21 mouse cellular contexts compared by ENCODE assay signal in genomic region chr2:116807636-116808035, GRCm38 (mm10).
DNase-seq lines count a peak whose midpoint lies in the region; ATAC-seq lines count a peak whose summit lies in the region.
"Had no signal": no experiment of that assay in that cellular context is flagged by ENCODE, and none has a peak within 500 bp of the region (broad histone marks: within the 10 kb centered on the region; RNA-seq: fewer than 3 reads in every experiment).

No protein-coding gene starts in this region.

- H3K4me2 ChIP-seq in forebrain, embryonic 11.5 days (ENCODE audit: low read depth, low read length, severe bottlenecking), result no peak overlapping the region
- H3K4me2 ChIP-seq in forebrain, embryonic 13.5 days, result no peak overlapping the region
- H3K4me2 ChIP-seq in hindbrain, embryonic 13.5 days, result no peak overlapping the region
- no peak overlapping the region for H3K4me2 ChIP-seq in hindbrain, embryonic 16.5 days (ENCODE audit: low read length)
- peak overlapping the region; percentile 11; the same call in 1 of the 2 replicates for H3K4me2 ChIP-seq in midbrain, embryonic 11.5 days
- no peak overlapping the region for H3K4me2 ChIP-seq in midbrain, embryonic 15.5 days
- H3K4me2 ChIP-seq: embryonic facial prominence, embryonic 13.5 days; heart, embryonic 11.5 days; heart, embryonic 15.5 days; hindbrain, embryonic 15.5 days had no signal

- peaks cover 3% of the 10 kb centered on the region; the same call in 1 of the 2 replicates for H3K4me1 ChIP-seq in forebrain, embryonic 11.5 days (replicated peaks; ENCODE audit: control insufficient read depth, insufficient read depth, low read length)
- peaks cover 15% of the 10 kb centered on the region for H3K4me1 ChIP-seq in forebrain, embryonic 13.5 days
- peaks cover 3% of the 10 kb centered on the region; the same call in 1 of the 2 replicates for H3K4me1 ChIP-seq in hindbrain, embryonic 13.5 days (replicated peaks)
- H3K4me1 ChIP-seq in hindbrain, embryonic 16.5 days (ENCODE audit: control insufficient read depth, insufficient read depth, low read depth, low read length), result no peaks in the 10 kb centered on the region
- H3K4me1 ChIP-seq in midbrain, embryonic 11.5 days (ENCODE audit: control insufficient read depth, insufficient read depth, low read length), result peaks cover 27% of the 10 kb centered on the region
- peaks cover 3% of the 10 kb centered on the region; the same call in 1 of the 2 replicates for H3K4me1 ChIP-seq in midbrain, embryonic 15.5 days
- H3K4me1 ChIP-seq in heart, embryonic 10.5 days, result no peaks in the 10 kb centered on the region
- H3K4me1 ChIP-seq: embryonic facial prominence, embryonic 13.5 days; heart, embryonic 15.5 days; hindbrain, embryonic 15.5 days had no signal

- no peak for DNase-seq in forebrain, embryonic 11.5 days (ENCODE audit: low spot score)
- peak; percentile 86 for DNase-seq in midbrain, embryonic 11.5 days (ENCODE audit: low spot score, missing footprints)
- no peak for DNase-seq in heart, embryonic 10.5 days (ENCODE audit: low spot score)
- no peak for DNase-seq in right cerebral cortex, postnatal 10 days (ENCODE audit: low spot score in 2 of 2)
- DNase-seq: adrenal gland, postnatal 10 days; cerebellum, adult 18-20 months; cerebellum, adult 9-11 months; cerebellum, postnatal 36 days; gastrocnemius, postnatal 36 days; heart, adult 18-20 months; heart, postnatal 14 days had no signal

- no peak overlapping the region for H3K4me3 ChIP-seq in forebrain, embryonic 11.5 days (ENCODE audit: low read depth, low read length)
- no peak overlapping the region for H3K4me3 ChIP-seq in forebrain, embryonic 13.5 days
- no peak overlapping the region for H3K4me3 ChIP-seq in hindbrain, embryonic 13.5 days
- no peak overlapping the region for H3K4me3 ChIP-seq in hindbrain, embryonic 16.5 days (ENCODE audit: low read length)
- H3K4me3 ChIP-seq in midbrain, embryonic 11.5 days (ENCODE audit: low read depth, low read length), result no peak overlapping the region
- no peak overlapping the region for H3K4me3 ChIP-seq in midbrain, embryonic 15.5 days
- no peak overlapping the region for H3K4me3 ChIP-seq in heart, embryonic 10.5 days
- H3K4me3 ChIP-seq: embryonic facial prominence, embryonic 13.5 days; heart, embryonic 15.5 days; hindbrain, embryonic 15.5 days had no signal

- H3K36me3 ChIP-seq in forebrain, embryonic 11.5 days (ENCODE audit: control insufficient read depth, insufficient read depth, low read length), result no peaks in the 10 kb centered on the region
- no peaks in the 10 kb centered on the region for H3K36me3 ChIP-seq in forebrain, embryonic 13.5 days (ENCODE audit: poor library complexity, severe bottlenecking)
- no peaks in the 10 kb centered on the region for H3K36me3 ChIP-seq in hindbrain, embryonic 13.5 days
- H3K36me3 ChIP-seq in hindbrain, embryonic 16.5 days (ENCODE audit: control insufficient read depth, insufficient read depth, low read length), result no peaks in the 10 kb centered on the region
- no peaks in the 10 kb centered on the region for H3K36me3 ChIP-seq in midbrain, embryonic 11.5 days (ENCODE audit: control insufficient read depth, insufficient read depth, low read length)
- no peaks in the 10 kb centered on the region for H3K36me3 ChIP-seq in midbrain, embryonic 15.5 days (replicated peaks)
- H3K36me3 ChIP-seq in heart, embryonic 10.5 days, result no peaks in the 10 kb centered on the region
- H3K36me3 ChIP-seq: embryonic facial prominence, embryonic 13.5 days; heart, embryonic 15.5 days; hindbrain, embryonic 15.5 days had no signal

- H3K9me3 ChIP-seq in forebrain, embryonic 11.5 days (ENCODE audit: control insufficient read depth, low read length), result no peaks in the 10 kb centered on the region
- no peaks in the 10 kb centered on the region for H3K9me3 ChIP-seq in forebrain, embryonic 13.5 days (replicated peaks)
- no peaks in the 10 kb centered on the region for H3K9me3 ChIP-seq in hindbrain, embryonic 13.5 days
- H3K9me3 ChIP-seq in hindbrain, embryonic 16.5 days (ENCODE audit: control insufficient read depth, low read length), result no peaks in the 10 kb centered on the region
- no peaks in the 10 kb centered on the region for H3K9me3 ChIP-seq in midbrain, embryonic 11.5 days (ENCODE audit: control insufficient read depth, low read length)
- H3K9me3 ChIP-seq in midbrain, embryonic 15.5 days, result no peaks in the 10 kb centered on the region
- no peaks in the 10 kb centered on the region for H3K9me3 ChIP-seq in heart, embryonic 10.5 days
- H3K9me3 ChIP-seq: embryonic facial prominence, embryonic 13.5 days; heart, embryonic 15.5 days; hindbrain, embryonic 15.5 days had no signal

- H3K27ac ChIP-seq in forebrain, embryonic 11.5 days (ENCODE audit: low read depth, low read length), result no peak overlapping the region
- H3K27ac ChIP-seq in forebrain, embryonic 13.5 days, result no peak overlapping the region
- H3K27ac ChIP-seq in hindbrain, embryonic 13.5 days, result no peak overlapping the region
- no peak overlapping the region for H3K27ac ChIP-seq in hindbrain, embryonic 16.5 days (ENCODE audit: low read depth, low read length)
- peak overlapping the region; percentile 65; the same call in 1 of the 2 replicates for H3K27ac ChIP-seq in midbrain, embryonic 11.5 days (ENCODE audit: low read depth, low read length)
- H3K27ac ChIP-seq in midbrain, embryonic 15.5 days, result peak overlapping the region; percentile 27; the same call in 1 of the 2 replicates
- H3K27ac ChIP-seq in heart, embryonic 10.5 days, result no peak overlapping the region
- H3K27ac ChIP-seq: embryonic facial prominence, embryonic 13.5 days; heart, embryonic 15.5 days; hindbrain, embryonic 15.5 days had no signal

- no peaks in the 10 kb centered on the region; the same call in 1 of the 2 replicates for H3K27me3 ChIP-seq in forebrain, embryonic 11.5 days (ENCODE audit: control insufficient read depth, insufficient read depth, low read length)
- no peaks in the 10 kb centered on the region for H3K27me3 ChIP-seq in forebrain, embryonic 13.5 days
- no peaks in the 10 kb centered on the region for H3K27me3 ChIP-seq in hindbrain, embryonic 13.5 days
- H3K27me3 ChIP-seq in hindbrain, embryonic 16.5 days (replicated peaks; ENCODE audit: control insufficient read depth, insufficient read depth, low read length), result no peaks in the 10 kb centered on the region
- H3K27me3 ChIP-seq in midbrain, embryonic 11.5 days (ENCODE audit: control insufficient read depth, insufficient read depth, low read length), result no peaks in the 10 kb centered on the region
- no peaks in the 10 kb centered on the region for H3K27me3 ChIP-seq in midbrain, embryonic 15.5 days (replicated peaks)
- no peaks in the 10 kb centered on the region for H3K27me3 ChIP-seq in heart, embryonic 10.5 days (ENCODE audit: insufficient read depth, poor library complexity, severe bottlenecking)
- H3K27me3 ChIP-seq: embryonic facial prominence, embryonic 13.5 days; heart, embryonic 15.5 days; hindbrain, embryonic 15.5 days had no signal

- H3K9ac ChIP-seq in forebrain, embryonic 11.5 days (ENCODE audit: low read length), result no peak overlapping the region
- no peak overlapping the region for H3K9ac ChIP-seq in forebrain, embryonic 13.5 days
- no peak overlapping the region for H3K9ac ChIP-seq in hindbrain, embryonic 13.5 days
- no peak overlapping the region for H3K9ac ChIP-seq in hindbrain, embryonic 16.5 days (ENCODE audit: low read depth, low read length)
- no peak overlapping the region for H3K9ac ChIP-seq in midbrain, embryonic 11.5 days (ENCODE audit: low read length)
- H3K9ac ChIP-seq in midbrain, embryonic 15.5 days, result no peak overlapping the region
- H3K9ac ChIP-seq: embryonic facial prominence, embryonic 13.5 days; heart, embryonic 15.5 days; hindbrain, embryonic 15.5 days had no signal

- WGBS in forebrain, embryonic 11.5 days, result 56% methylated on average over 7 of the region's 7 CpGs
- 42% methylated on average over 7 of the region's 7 CpGs for WGBS in forebrain, embryonic 13.5 days
- WGBS in hindbrain, embryonic 13.5 days, result 65% methylated on average over 7 of the region's 7 CpGs
- 71% methylated on average over 7 of the region's 7 CpGs for WGBS in hindbrain, embryonic 16.5 days
- WGBS in midbrain, embryonic 11.5 days, result 37% methylated on average over 7 of the region's 7 CpGs
- WGBS in midbrain, embryonic 15.5 days, result 21% methylated on average over 7 of the region's 7 CpGs
- WGBS in heart, embryonic 10.5 days, result 85% methylated on average over 7 of the region's 7 CpGs

- peak; percentile 16 for ATAC-seq in forebrain, embryonic 11.5 days (replicated peaks; ENCODE audit: low FRiP score)
- no peak for ATAC-seq in forebrain, embryonic 13.5 days
- 0 out of 2 replicates have a peak, but pooled peaks have one; percentile 32 for ATAC-seq in hindbrain, embryonic 13.5 days (ENCODE audit: low FRiP score)
- no peak for ATAC-seq in hindbrain, embryonic 16.5 days
- ATAC-seq in midbrain, embryonic 11.5 days (ENCODE audit: low FRiP score), result peak; percentile 65
- peak; percentile 52 for ATAC-seq in midbrain, embryonic 15.5 days (replicated peaks)
- ATAC-seq: inflammation-experienced regulatory T-cells, adult 6 months; intestine, postnatal 0 days had no signal

Comparison
In these comparisons a context has a peak if more than half of its experiments do, and no peak if none do; other contexts are left out.
1. ATAC-seq: peak in forebrain, embryonic 11.5 days (single experiment), hindbrain, embryonic 13.5 days (single experiment), midbrain, embryonic 11.5 days (single experiment) and midbrain, embryonic 15.5 days (single experiment); none in forebrain, embryonic 13.5 days (single experiment) and hindbrain, embryonic 16.5 days (single experiment).
2. H3K27ac ChIP-seq: peak in midbrain, embryonic 11.5 days (single experiment) and midbrain, embryonic 15.5 days (single experiment); none in forebrain, embryonic 11.5 days (single experiment), forebrain, embryonic 13.5 days (single experiment), hindbrain, embryonic 13.5 days (single experiment), hindbrain, embryonic 16.5 days (single experiment) and heart, embryonic 10.5 days (single experiment).